Mouse (Mus musculus) forelimb bud, embryonic 11.5 days (tissue): ENCODE data around the gene Igsf3.

Source experiments
- DNase-seq: peaks from one replicate; pipeline ENCODE4 v3.0.0-alpha.2; 2012; ENCODE audit warnings: low read depth, low spot score

The Igsf3 gene

GRCm38 (mm10) chr3:101376538-101377247, at the start of gene Igsf3:
TSS of gene Igsf3 (plus strand) at chr3:101377083.
- DNase-seq, result peak; percentile 83

DNA sequence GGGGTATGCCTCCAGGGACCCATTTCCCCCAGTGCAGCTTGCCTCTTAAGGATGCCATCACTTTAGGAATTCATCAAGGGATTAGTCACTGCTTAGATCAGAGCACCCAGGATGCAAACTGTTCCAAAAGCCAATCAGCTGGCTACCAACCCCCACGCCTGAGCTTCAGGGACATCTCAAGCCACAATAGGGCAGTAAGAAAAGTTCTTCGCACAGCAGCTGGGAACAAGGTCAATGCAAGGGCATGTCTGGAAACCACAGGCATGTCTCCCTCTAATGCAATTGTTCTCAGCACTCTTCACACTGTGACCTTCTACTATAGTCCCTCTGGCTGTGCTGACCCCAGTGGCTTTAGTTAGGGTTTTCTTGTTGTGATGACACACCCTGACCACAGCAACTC, 49.6 kb upstream of the Igsf3 start:
- no peak for DNase-seq

- peak; percentile 82 for DNase-seq
Observed at GRCm38 (mm10) chr3:101328617-101329016, 48.3 kb upstream of the Igsf3 start.

- DNase-seq, result no peak
Observed at GRCm38 (mm10) chr3:101343199-101343924, 33.5 kb upstream of the Igsf3 start.

DNA sequence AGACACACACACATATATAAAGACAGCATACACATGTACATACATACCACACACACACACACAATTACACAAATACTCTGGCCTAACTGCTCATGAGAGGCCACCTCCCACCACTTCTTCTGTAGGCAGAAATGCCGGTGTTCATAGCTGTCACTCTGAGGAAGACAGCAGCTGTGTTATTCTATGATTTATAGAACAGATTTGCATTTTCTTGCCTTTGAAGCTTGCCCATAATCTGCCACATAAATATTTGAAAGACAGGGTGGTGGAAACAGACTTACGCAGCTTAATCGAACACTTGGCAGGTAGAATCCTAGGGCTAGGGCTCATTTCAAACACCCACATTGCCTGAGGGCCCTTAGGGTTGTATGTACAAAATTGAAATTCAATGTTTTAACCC, 32.6 kb upstream of the Igsf3 start:
- no peak for DNase-seq

DNA sequence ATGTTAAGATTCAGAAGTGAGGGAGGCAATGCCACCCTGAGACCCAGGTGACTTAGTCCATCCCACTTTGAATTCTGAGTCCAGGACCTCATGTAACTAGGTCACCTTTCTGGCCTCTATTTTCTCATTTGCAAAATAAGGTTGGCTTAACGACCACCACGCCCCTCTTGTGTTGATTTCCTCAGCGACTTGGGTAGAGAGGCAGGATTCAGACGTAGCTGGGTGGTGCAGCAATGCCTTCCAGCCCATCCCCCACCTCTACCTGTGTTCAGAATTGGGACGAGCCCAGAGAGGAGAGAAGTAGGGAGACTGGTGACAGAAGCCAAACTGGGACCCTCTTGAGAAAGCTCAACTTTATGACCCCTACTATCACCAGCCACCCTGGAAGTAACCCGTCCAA, 31.6 kb upstream of the Igsf3 start:
- no peak for DNase-seq

DNA sequence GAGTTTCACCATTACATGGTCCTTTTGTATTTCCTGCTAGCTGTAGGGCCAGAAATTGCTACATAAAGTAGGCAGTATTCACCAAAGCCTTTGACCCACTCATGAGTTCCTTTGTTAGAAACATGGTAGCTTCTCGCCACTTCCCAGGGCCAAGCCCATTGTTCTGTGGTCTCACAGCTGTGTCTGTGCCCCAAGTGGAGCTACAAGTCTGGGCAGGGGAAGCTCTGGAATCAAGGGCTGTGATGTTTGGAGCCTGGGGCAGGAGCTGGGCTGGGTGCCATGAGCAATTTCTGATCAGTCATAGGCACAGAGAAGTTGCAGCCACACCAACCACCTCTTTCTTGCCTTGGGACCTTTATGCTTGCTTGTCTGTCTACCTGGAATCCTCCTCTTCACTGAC, 30.1 kb upstream of the Igsf3 start:
- no peak for DNase-seq

- no peak for DNase-seq
Observed at GRCm38 (mm10) chr3:101348501-101349161, 28.3 kb upstream of the Igsf3 start.

DNA sequence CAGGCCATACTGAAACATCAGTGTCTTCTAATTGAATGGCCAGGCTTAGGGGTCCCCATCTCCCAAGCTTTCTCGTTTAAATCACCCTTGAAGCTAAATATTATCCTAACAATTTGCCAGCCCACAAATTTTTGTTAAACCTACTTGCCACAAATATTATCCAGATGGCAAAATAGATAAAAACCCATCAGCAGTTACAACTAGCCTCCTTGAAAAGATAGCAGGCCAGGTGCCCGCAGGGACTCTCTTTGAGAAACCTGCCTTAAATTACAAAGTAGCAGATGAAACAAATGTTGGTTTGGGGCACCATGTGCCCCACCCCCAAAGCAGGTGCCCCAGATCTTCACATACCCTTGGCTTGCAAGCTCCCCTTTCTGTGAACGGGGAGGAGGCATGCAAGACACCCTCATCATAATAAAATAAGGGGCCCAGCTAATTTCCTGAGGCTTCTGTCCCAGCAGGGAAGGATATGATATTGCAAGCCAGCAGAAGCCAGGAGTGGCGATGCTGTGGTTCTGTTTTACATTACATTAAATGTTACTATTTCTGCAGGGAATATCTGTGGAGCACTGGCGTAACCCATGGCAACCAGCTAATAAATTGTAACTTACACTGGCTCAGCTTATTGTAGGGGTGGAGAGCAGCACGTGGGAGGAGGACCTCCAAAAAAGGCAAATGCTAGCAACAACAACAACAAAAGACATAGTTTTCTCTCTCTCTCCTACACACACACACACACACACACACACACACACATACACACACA, 27.2 kb upstream of the Igsf3 start:
- DNase-seq, result peak; percentile 76

- DNase-seq, result peak; percentile 16
Observed at GRCm38 (mm10) chr3:101350406-101350805, 26.5 kb upstream of the Igsf3 start.

DNA sequence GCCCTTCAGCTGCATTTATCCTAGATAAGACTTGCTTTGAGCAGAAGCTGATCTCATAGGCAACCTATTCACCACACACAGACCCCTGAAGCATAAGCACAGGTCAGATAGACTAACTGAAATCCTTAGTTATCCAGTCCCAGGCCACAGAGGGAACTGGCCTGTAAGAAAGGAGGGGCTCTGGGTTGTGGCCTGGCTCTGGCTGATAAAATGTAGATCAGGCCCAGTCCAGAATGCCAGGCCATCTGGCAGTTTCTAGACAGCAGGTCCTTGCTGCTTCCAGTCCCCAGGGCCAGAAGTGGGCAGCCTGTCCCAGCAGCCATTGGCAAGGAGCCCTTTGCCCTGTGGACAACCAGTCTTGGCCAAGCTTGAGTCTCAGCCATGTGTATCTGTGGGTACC, 22.4 kb upstream of the Igsf3 start:
- DNase-seq, result no peak

- DNase-seq, result no peak
Observed at GRCm38 (mm10) chr3:101355702-101356101, 21.2 kb upstream of the Igsf3 start.

DNA sequence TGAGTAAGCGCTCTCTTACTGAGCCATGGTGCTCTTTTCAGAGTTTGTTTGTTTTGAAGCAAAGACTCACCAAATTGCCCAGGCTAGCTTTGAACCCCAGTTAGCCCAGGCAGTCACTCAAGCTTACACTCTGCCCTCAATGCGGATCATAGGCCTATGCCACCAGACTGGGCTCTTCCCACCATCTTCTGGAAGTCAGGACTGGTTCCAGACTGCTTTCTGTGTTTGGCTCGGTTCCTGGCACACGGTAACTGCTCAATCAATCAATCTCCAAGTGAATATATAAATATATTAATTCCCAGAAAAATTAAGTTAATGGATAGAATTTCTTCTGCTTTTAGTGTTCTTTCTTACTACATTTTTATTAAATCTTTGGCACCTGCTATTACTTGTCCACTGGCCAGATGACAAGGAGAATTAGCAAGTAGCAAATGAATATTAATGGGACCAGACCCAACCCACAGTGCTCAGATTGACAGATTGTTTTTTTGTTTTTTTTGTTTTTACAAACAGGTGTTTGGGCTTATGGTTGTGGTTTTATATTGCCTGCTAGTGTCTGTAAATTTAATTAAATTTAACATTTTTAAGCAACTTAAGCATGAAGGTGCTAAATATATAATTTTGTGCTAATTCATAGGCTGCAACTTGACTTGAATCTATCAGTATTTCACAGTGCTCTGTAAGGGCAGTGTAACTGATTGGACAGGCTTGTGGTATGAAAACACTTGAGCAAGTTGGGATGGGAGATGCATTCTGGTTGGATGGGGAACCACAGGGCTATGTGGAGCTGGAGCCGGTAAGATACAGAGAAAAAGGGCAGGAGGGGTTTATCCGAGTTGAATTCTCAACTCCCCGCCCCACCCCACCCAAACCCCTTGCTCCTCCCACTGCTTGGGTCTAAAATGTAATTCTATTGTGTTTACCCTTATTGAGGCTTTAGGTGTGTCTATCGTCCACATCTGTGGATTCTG, 20.0 kb upstream of the Igsf3 start:
- no peak for DNase-seq

GRCm38 (mm10) chr3:101360832-101361231, 16.1 kb upstream of the Igsf3 start:
- no peak for DNase-seq

- no peak for DNase-seq
Observed at GRCm38 (mm10) chr3:101362391-101362790, 14.5 kb upstream of the Igsf3 start.

DNA sequence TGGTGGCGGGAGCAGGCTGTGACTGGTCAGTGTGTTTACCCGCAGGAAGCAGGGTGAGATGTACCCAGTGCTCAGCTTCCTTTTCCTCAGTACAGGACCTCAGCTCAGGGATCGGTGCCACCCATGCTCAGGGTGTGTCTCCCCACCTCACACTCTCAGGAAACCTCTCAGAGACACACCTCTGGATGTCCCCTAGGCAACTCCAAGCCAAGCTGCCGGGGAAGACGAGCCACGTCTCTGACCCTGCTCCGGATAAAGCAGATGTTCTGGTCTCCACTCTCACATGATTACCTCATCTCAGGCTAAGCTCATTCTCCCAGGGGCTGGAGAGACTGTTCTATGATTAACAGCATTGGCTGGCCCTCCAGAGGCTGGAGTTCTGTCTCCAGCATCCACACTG, 13.3 kb upstream of the Igsf3 start:
- no peak for DNase-seq

DNA sequence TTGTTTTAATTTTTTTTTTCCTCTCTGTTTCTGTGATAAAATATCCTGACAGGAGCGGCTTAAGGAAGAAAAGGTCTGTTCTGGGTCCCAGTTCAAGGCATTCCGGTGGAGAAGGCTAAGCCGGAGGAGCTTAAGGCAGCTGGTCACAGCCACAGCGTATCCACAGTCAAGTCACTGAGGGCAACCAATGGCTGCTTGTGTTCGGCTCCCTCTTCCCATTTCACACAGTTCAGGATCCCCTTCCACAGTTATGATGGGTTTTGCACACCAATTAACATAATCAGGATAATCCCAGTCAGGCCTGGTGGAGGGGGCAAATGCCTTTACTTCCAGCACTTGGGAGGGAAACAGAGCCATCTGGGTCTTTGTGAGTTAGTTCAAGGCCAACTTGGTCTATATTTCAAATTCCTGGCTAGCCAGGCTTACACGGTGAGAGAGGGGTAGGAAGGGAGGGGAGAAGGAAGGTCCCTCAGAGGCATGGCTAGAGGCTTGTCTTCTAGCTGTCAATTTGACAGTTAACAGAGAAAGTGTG, 11.7 kb upstream of the Igsf3 start:
- DNase-seq, result no peak

GRCm38 (mm10) chr3:101365911-101366310, 11.0 kb upstream of the Igsf3 start:
- DNase-seq, result no peak

GRCm38 (mm10) chr3:101367372-101367771, 9.5 kb upstream of the Igsf3 start:
- DNase-seq, result no peak

DNA sequence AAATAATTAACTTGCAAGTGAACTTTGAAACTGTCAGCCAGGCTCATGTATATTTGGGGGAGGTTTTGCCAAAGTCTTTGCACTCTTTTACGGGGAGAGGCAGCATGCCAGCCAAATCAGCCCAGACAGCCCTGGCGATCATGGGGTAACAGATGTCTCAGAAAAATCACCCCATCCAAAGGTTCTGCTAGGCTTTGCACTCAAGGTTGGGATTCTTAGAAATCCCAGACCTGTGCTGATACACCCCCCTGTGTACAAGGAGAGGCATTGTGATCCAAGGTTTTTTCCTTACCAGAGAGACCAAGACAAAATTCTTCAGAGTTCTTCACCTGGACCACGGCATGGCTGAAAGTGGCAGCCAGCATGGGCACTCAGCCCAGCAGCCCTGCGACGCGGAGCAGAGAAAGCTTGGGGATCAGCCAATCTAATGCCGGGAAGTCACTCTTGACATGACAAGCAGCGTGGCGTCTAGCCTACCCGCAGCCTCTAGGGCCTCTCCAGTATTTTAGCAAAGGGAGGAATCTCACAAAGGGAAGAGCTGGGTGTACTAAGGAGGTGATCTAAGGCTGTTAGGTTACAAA, 7.5 kb upstream of the Igsf3 start:
- no peak for DNase-seq
